Mouse (Mus musculus) A20 (cell line): ENCODE data around the gene Gm20671.
"Not testable (repeated sequence)": the region's sequence is repeated elsewhere in the genome, so short reads cannot be mapped to it uniquely, and the experiment has no call there.

Source experiments
- DNase-seq: peaks from one replicate; pipeline ENCODE4 v3.0.0-alpha.2; 2011; ENCODE audit warnings: low read depth, low spot score

Gm20671 gene

GRCm38 (mm10) chr5:32785313-32785915, 41.5 kb downstream of the Gm20671 start, which contains the start of gene Pisd:
Pisd (minus strand) TSS chr5:32785646.
- DNase-seq = peak; percentile 89

- no peak for DNase-seq
Observed at GRCm38 (mm10) chr5:32784726-32785125, 42.2 kb downstream of the Gm20671 start.

GRCm38 (mm10) chr5:32781596-32781995, 45.3 kb downstream of the Gm20671 start:
- no peak for DNase-seq

GRCm38 (mm10) chr5:32778168-32778567, 48.7 kb downstream of the Gm20671 start:
- no peak for DNase-seq

GRCm38 (mm10) chr5:32772361-32772760, 54.5 kb downstream of the Gm20671 start:
- no peak for DNase-seq

- no peak for DNase-seq
Observed at GRCm38 (mm10) chr5:32767636-32768373, 59.1 kb downstream of the Gm20671 start.

- DNase-seq = no peak
Observed at GRCm38 (mm10) chr5:32767004-32767403, 59.9 kb downstream of the Gm20671 start.

GRCm38 (mm10) chr5:32761566-32762140, 65.3 kb downstream of the Gm20671 start:
- DNase-seq = no peak

GRCm38 (mm10) chr5:32760787-32761186, 66.1 kb downstream of the Gm20671 start:
- DNase-seq = peak; percentile 58

- peak; percentile 72 for DNase-seq
Observed at GRCm38 (mm10) chr5:32760352-32760751, 66.6 kb downstream of the Gm20671 start.

- no peak for DNase-seq
Observed at GRCm38 (mm10) chr5:32759662-32760061, 67.2 kb downstream of the Gm20671 start.

- DNase-seq = no peak
Observed at GRCm38 (mm10) chr5:32756141-32756540, 70.8 kb downstream of the Gm20671 start.

GRCm38 (mm10) chr5:32751736-32752135, 75.2 kb downstream of the Gm20671 start:
- DNase-seq = peak; percentile 83

- DNase-seq = peak; percentile 26
Observed at GRCm38 (mm10) chr5:32748936-32749335, 78.0 kb downstream of the Gm20671 start.

- DNase-seq = peak; percentile 62
Observed at GRCm38 (mm10) chr5:32747650-32748375, 79.1 kb downstream of the Gm20671 start.

GRCm38 (mm10) chr5:32745705-32746655, 80.9 kb downstream of the Gm20671 start:
- DNase-seq = no peak

GRCm38 (mm10) chr5:32742149-32742548, 84.8 kb downstream of the Gm20671 start:
- DNase-seq = no peak

- DNase-seq = not testable (repeated sequence)
Observed at GRCm38 (mm10) chr5:32741377-32741776, 85.5 kb downstream of the Gm20671 start.

- DNase-seq = not testable (repeated sequence)
Observed at GRCm38 (mm10) chr5:32740850-32741249, 86.1 kb downstream of the Gm20671 start.

GRCm38 (mm10) chr5:32740138-32740537, 86.8 kb downstream of the Gm20671 start:
- DNase-seq = no peak

- DNase-seq = not testable (repeated sequence)
Observed at GRCm38 (mm10) chr5:32736770-32737169, 90.1 kb downstream of the Gm20671 start.
